Mouse (Mus musculus): ENCODE measurements at regions not wholly inside any gene's neighbourhood (a gene's known extent, or its start where the extent isn't known, plus 50 kb on each side); places are given as distances from the start of the nearest gene placed in this dataset.

GRCm38 (mm10) chr8:5601116-5601515 is 496.0 kb upstream of the Slc10a2 start:
- DNase-seq (ENCODE audit: extremely low spot score in 1 of 2, low spot score in 2 of 2), result no peak
- intact Hi-C loops (cut with DNase I), result no loop called here

DNA sequence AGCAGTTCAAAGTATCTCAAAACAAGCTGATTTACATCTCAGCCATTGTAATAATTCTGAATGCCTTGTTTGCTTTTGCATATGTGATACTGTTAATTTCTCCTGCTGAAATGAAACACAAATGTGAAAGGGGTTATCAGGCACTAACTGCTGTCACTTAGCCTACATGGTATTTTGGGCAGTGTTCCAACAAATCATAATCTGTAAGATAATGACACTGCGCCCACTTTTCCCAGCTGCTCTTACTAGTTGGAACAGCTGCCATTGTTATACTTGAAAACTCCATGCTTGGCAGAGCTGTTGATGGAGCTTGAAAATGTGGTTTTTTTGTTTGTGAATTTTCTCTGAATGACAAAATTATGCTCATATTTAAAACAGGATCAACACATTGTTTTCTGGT is 486.4 kb upstream of the Slc10a2 start:
- peak in 1 of 2 experiments; percentile 1 for DNase-seq (ENCODE audit: extremely low spot score in 1 of 2, low spot score in 2 of 2)
- intact Hi-C loops (cut with DNase I), result no loop called here
